Mouse (Mus musculus) CH12.LX (cell line): ENCODE measurements around the gene Cyp3a13. TPM values are rescaled to one million over a fixed set of nuclear protein-coding genes. Genes with fewer than 3 reads are reported as not detected.

Source experiments
- DNase-seq: peaks from one replicate; pipeline ENCODE4 v3.0.0-alpha.2; 2013; ENCODE audit errors: extremely low read depth
- H3K27ac ChIP-seq: 2 replicates; pipeline ENCODE4 v1.5.1; 2012; ENCODE audit warnings: low read depth, mild to moderate bottlenecking, control low read depth, moderate library complexity; ENCODE audit not compliant: insufficient read depth
- H3K27me3 ChIP-seq: replicated peaks from 2 replicates; pipeline ENCODE3; 2012; ENCODE audit warnings: inconsistent platforms
- H3K36me3 ChIP-seq, 2 experiments: replicated peaks in 1 of 2; 2 replicates each; pipeline versions ENCODE3 to v1.6.1; 2012; ENCODE audit warnings: inconsistent platforms in 1 of 2, low read length in 1 of 2, mild to moderate bottlenecking in 1 of 2, mixed read lengths in 1 of 2, moderate library complexity in 1 of 2; ENCODE audit not compliant: control insufficient read depth in 1 of 2, insufficient read depth in 1 of 2
- H3K4me1 ChIP-seq, 2 experiments: 2 replicates each; pipeline ENCODE4 v1.6.1; 2012; ENCODE audit warnings: inconsistent platforms in 1 of 2, moderate library complexity in 1 of 2; ENCODE audit not compliant: insufficient read depth in 2 of 2, control insufficient read depth in 1 of 2
- H3K4me2 ChIP-seq: 2 replicates; pipeline ENCODE4 v1.6.1; 2012; ENCODE audit warnings: low read depth, mild to moderate bottlenecking, control low read depth; ENCODE audit not compliant: poor library complexity, insufficient read depth, severe bottlenecking
- H3K4me3 ChIP-seq, 3 experiments: fragments of 150-350 bp in 1 of 3; sonication (generic) in 1 of 3; replicated peaks in 1 of 3; 2 replicates each; pipeline versions ENCODE3 to v1.5.1; 2011 to 2012; ENCODE audit warnings: low read depth in 2 of 3, low read length in 2 of 3, mild to moderate bottlenecking in 2 of 3, moderate library complexity in 2 of 3, control low read depth in 1 of 3, improper control_type of control experiment in 1 of 3, inconsistent platforms in 1 of 3, mixed read lengths in 1 of 3; ENCODE audit not compliant: poor library complexity in 1 of 3
- H3K79me2 ChIP-seq: replicated peaks from 2 replicates; pipeline ENCODE4 v1.6.1; 2012; ENCODE audit warnings: mild to moderate bottlenecking, moderate library complexity; ENCODE audit not compliant: control insufficient read depth, poor library complexity, insufficient read depth, severe bottlenecking; ENCODE audit errors: extremely low read depth
- H3K9ac ChIP-seq: 2 replicates; pipeline ENCODE4 v1.6.1; 2012; ENCODE audit warnings: low read depth, mild to moderate bottlenecking, control low read depth, moderate library complexity; ENCODE audit not compliant: insufficient read depth
- H3K9me3 ChIP-seq: replicated peaks from 2 replicates; pipeline ENCODE3; 2012; ENCODE audit warnings: low read length, inconsistent platforms, mixed read lengths
- BHLHE40 ChIP-seq: IDR thresholded peaks from 2 replicates; pipeline ENCODE4 v1.6.1; 2011; ENCODE audit warnings: mild to moderate bottlenecking, low read depth, low read length, improper control_type of control experiment
- CHD1 ChIP-seq: IDR thresholded peaks from 2 replicates; pipeline ENCODE4 v1.6.1; 2012; ENCODE audit warnings: low read depth, low read length, improper control_type of control experiment, inconsistent platforms
- CHD2 ChIP-seq: IDR thresholded peaks from 2 replicates; pipeline ENCODE4 v1.6.1; 2011; ENCODE audit warnings: low read length, improper control_type of control experiment
- CTCF ChIP-seq, 2 experiments: IDR thresholded peaks in 1 of 2; conservative IDR thresholded peaks in 1 of 2; 2 replicates each; pipeline ENCODE4 v1.5.1; 2011 to 2012; ENCODE audit warnings: low read depth in 2 of 2, low read length in 2 of 2, improper control_type of control experiment in 1 of 2, inconsistent platforms in 1 of 2, mild to moderate bottlenecking in 1 of 2, moderate library complexity in 1 of 2
- E2F4 ChIP-seq: IDR thresholded peaks from 2 replicates; pipeline ENCODE4 v1.6.1; 2011; ENCODE audit warnings: low read depth, low read length, improper control_type of control experiment; ENCODE audit not compliant: insufficient replicate concordance
- ELF1 ChIP-seq: IDR thresholded peaks from 2 replicates; pipeline ENCODE4 v1.6.1; 2014; ENCODE audit warnings: low read depth, mild to moderate bottlenecking, inconsistent platforms, low read length, improper control_type of control experiment
- EP300 ChIP-seq: IDR thresholded peaks from 2 replicates; pipeline ENCODE4 v1.6.1; 2011; ENCODE audit warnings: low read length, improper control_type of control experiment
- ETS1 ChIP-seq: conservative IDR thresholded peaks from 2 replicates; pipeline ENCODE4 v1.6.1; 2012; ENCODE audit warnings: low read depth, mild to moderate bottlenecking, inconsistent platforms, low read length, improper control_type of control experiment, moderate library complexity
- GABPA ChIP-seq: IDR thresholded peaks from 2 replicates; pipeline ENCODE4 v1.6.1; 2012; ENCODE audit warnings: low read depth, low read length, improper control_type of control experiment, inconsistent platforms; ENCODE audit not compliant: insufficient replicate concordance
- HCFC1 ChIP-seq: IDR thresholded peaks from 2 replicates; pipeline ENCODE4 v1.6.1; 2012; ENCODE audit warnings: low read depth, mild to moderate bottlenecking, inconsistent platforms, low read length, improper control_type of control experiment
- IRF4 ChIP-seq: IDR thresholded peaks from 2 replicates; pipeline ENCODE4 v1.6.1; 2014; ENCODE audit warnings: low read depth, mild to moderate bottlenecking, inconsistent platforms, low read length, improper control_type of control experiment
- JUN ChIP-seq: IDR thresholded peaks from 2 replicates; pipeline ENCODE4 v1.6.1; 2011; ENCODE audit warnings: low read depth, mild to moderate bottlenecking, low read length, improper control_type of control experiment, moderate library complexity; ENCODE audit not compliant: insufficient read depth
- JUND ChIP-seq: conservative IDR thresholded peaks from 2 replicates; pipeline ENCODE4 v1.6.1; 2011; ENCODE audit warnings: low read depth, low read length, improper control_type of control experiment
- MAFK ChIP-seq: IDR thresholded peaks from 2 replicates; pipeline ENCODE4 v1.6.1; 2011; ENCODE audit warnings: low read length, improper control_type of control experiment; ENCODE audit not compliant: insufficient replicate concordance
- MAX ChIP-seq: IDR thresholded peaks from 2 replicates; pipeline ENCODE4 v1.6.1; 2011; ENCODE audit warnings: low read length, improper control_type of control experiment
- MAZ ChIP-seq: IDR thresholded peaks from 2 replicates; pipeline ENCODE4 v1.6.1; 2012; ENCODE audit warnings: low read depth, mild to moderate bottlenecking, inconsistent platforms, low read length, improper control_type of control experiment, moderate library complexity
- MEF2A ChIP-seq: IDR thresholded peaks from 2 replicates; pipeline ENCODE4 v1.6.1; 2014; ENCODE audit warnings: low read depth, mild to moderate bottlenecking, inconsistent platforms, low read length, improper control_type of control experiment, borderline replicate concordance
- MXI1 ChIP-seq: IDR thresholded peaks from 2 replicates; pipeline ENCODE4 v1.6.1; 2011; ENCODE audit warnings: mild to moderate bottlenecking, low read depth, low read length, improper control_type of control experiment
- MYC ChIP-seq: IDR thresholded peaks from 2 replicates; pipeline ENCODE4 v1.6.1; 2011; ENCODE audit warnings: low read depth, mild to moderate bottlenecking, improper control_type of control experiment, low read length
- NELFE ChIP-seq: IDR thresholded peaks from 2 replicates; pipeline ENCODE4 v1.6.1; 2011; ENCODE audit warnings: low read depth, low read length, improper control_type of control experiment
- NRF1 ChIP-seq: IDR thresholded peaks from 2 replicates; pipeline ENCODE4 v1.6.1; 2014; ENCODE audit warnings: low read depth, mild to moderate bottlenecking, inconsistent platforms, low read length, improper control_type of control experiment, moderate library complexity
- PAX5 ChIP-seq: IDR thresholded peaks from 2 replicates; pipeline ENCODE4 v1.6.1; 2012; ENCODE audit warnings: low read length, inconsistent platforms, mixed read lengths
- POLR2A ChIP-seq: IDR thresholded peaks from 2 replicates; pipeline ENCODE4 v1.6.1; 2011; ENCODE audit warnings: low read depth, mild to moderate bottlenecking, improper control_type of control experiment, low read length
- RAD21 ChIP-seq: IDR thresholded peaks from 2 replicates; pipeline ENCODE4 v1.6.1; 2011; ENCODE audit warnings: low read depth, mild to moderate bottlenecking, low read length, improper control_type of control experiment, moderate library complexity
- SIN3A ChIP-seq: IDR thresholded peaks from 2 replicates; pipeline ENCODE4 v1.6.1; 2012; ENCODE audit warnings: low read length, improper control_type of control experiment, inconsistent platforms
- SMC3 ChIP-seq: IDR thresholded peaks from 2 replicates; pipeline ENCODE4 v1.6.1; 2011; ENCODE audit warnings: low read depth, low read length, improper control_type of control experiment
- TBP ChIP-seq: conservative IDR thresholded peaks from 2 replicates; pipeline ENCODE4 v1.6.1; 2011; ENCODE audit warnings: low read depth, low read length, improper control_type of control experiment
- TCF12 ChIP-seq: IDR thresholded peaks from 2 replicates; pipeline ENCODE4 v1.6.1; 2014; ENCODE audit warnings: low read depth, mild to moderate bottlenecking, inconsistent platforms, low read length, improper control_type of control experiment
- USF1 ChIP-seq: IDR thresholded peaks from 2 replicates; pipeline ENCODE4 v1.6.1; 2014; ENCODE audit warnings: low read depth, mild to moderate bottlenecking, inconsistent platforms, low read length, improper control_type of control experiment
- ZC3H11A ChIP-seq: IDR thresholded peaks from 2 replicates; pipeline ENCODE4 v1.6.1; 2012; ENCODE audit warnings: low read depth, mild to moderate bottlenecking, inconsistent platforms, low read length, improper control_type of control experiment
- dilution Hi-C: fragments of 300-500 bp; cut with MboI; formaldehyde crosslinking; loops from 2 replicates; pipeline ENCODE4 v1.14.3; 2020; ENCODE audit warnings: low sequenced_read_pairs; ENCODE audit not compliant: extremely low pct_unique_long_range_greater_than_20kb, extremely low pct_ligation_motif_present
- in situ Hi-C: fragments of 300-500 bp; cut with MboI; formaldehyde crosslinking; loops from 3 replicates; pipeline ENCODE4 v1.14.3; 2019; ENCODE audit warnings: low sequenced_read_pairs, low pct_ligation_motif_present, low pct_unique_long_range_greater_than_20kb, mixed read lengths
- polyA plus RNA-seq: library from polyadenylated mRNA; unstranded; fragments of >175 nt; gene quantifications from 2 replicates; pipeline ENCODE4 v1.2.1, GENCODE M21; 2012; ENCODE audit warnings: low read depth; ENCODE audit not compliant: insufficient read length
- total RNA-seq, 2 experiments: library from RNA; depleted of rRNA; stranded (reverse); fragments of 300-350 nt in 1 of 2; fragments of >200 nt in 1 of 2; gene quantifications; 2 replicates each; pipeline ENCODE4 v1.2.3; 2012 to 2014

Gene Cyp3a13
- total and polyA plus RNA-seq, 3 experiments = 0.16 TPM; not detected in 2

- H3K9me3 ChIP-seq = no peaks in the 10 kb centered on the region
- TF ChIP-seq CTCF (conservative IDR thresholded peaks at IDR 0.05 in 1 of 2, IDR thresholded peaks at IDR 0.05 in 1 of 2; ENCODE audit: low read depth in 2 of 2, low read length in 2 of 2) (peak in 1 of 2 experiments; percentile 87; a peak in 2 of 4 replicates), EP300 (no peak), E2F4 (no peak), GABPA (no peak), ZC3H11A (peak; percentile 24; the same call in 1 of the 2 replicates), SMC3 (peak; percentile 76), POLR2A (no peak), USF1 (no peak), MAZ (no peak), JUN (no peak), SIN3A (no peak), HCFC1 (no peak), RAD21 (peak; percentile 84)
- dilution Hi-C loops = no loop called here
- H3K4me2 ChIP-seq = no peak overlapping the region
- H3K27me3 ChIP-seq = no peaks in the 10 kb centered on the region
- in situ Hi-C loops = loop anchor here (10.0 kb wide), 1 partner anchor 156 kb away; no protein-coding TSS in a partner anchor
- H3K27ac ChIP-seq = no peak overlapping the region
- no peaks in the 10 kb centered on the region for H3K79me2 ChIP-seq
- no peak overlapping the region for H3K9ac ChIP-seq
- peak; percentile 32 for DNase-seq
- no peaks in the 10 kb centered on the region for H3K36me3 ChIP-seq
- H3K4me3 ChIP-seq = no peak overlapping the region
- H3K4me1 ChIP-seq = peaks cover 2 to 15% of the 10 kb centered on the region in 2 experiments; a peak in 2 of 4 replicates
Observed at GRCm38 (mm10) chr5:137951218-137951617, 29.8 kb upstream of the Cyp3a13 start.

- in situ Hi-C loops (no loop called here), dilution Hi-C loops (no loop called here)
- Histone ChIP-seq H3K4me2 (no peak overlapping the region), H3K9ac (no peak overlapping the region), H3K27ac (no peak overlapping the region), H3K79me2 (no peaks in the 10 kb centered on the region), H3K27me3 (peaks cover 2% of the 10 kb centered on the region), H3K9me3 (no peaks in the 10 kb centered on the region), H3K4me3 (no peak overlapping the region), H3K4me1 (peaks cover 2 to 15% of the 10 kb centered on the region in 2 experiments; a peak in 2 of 4 replicates), H3K36me3 (no peaks in the 10 kb centered on the region)
- peak; percentile 65 for DNase-seq
- peak; percentile 32; the same call in 1 of the 2 replicates for TF ChIP-seq MXI1
- TF ChIP-seq MAFK = no peak
- no peak for TF ChIP-seq NELFE
- no peak for TF ChIP-seq HCFC1
- TF ChIP-seq CHD2 = no peak
- TF ChIP-seq JUN = no peak
- TF ChIP-seq POLR2A = no peak
- peak; percentile 22; the same call in 1 of the 2 replicates for TF ChIP-seq TCF12
- TF ChIP-seq TBP = no peak
- TF ChIP-seq CTCF (conservative IDR thresholded peaks at IDR 0.05 in 1 of 2, IDR thresholded peaks at IDR 0.05 in 1 of 2; ENCODE audit: low read depth in 2 of 2, low read length in 2 of 2) = no peak
- 0 out of 2 replicates have a peak, but pooled peaks have one; percentile 25 for TF ChIP-seq MEF2A
- peak; percentile 52; the same call in 1 of the 2 replicates for TF ChIP-seq ETS1
- TF ChIP-seq EP300 = peak; percentile 53
- TF ChIP-seq MAX = peak; percentile 57; the same call in 1 of the 2 replicates
- TF ChIP-seq RAD21 = no peak
- no peak for TF ChIP-seq E2F4
- TF ChIP-seq GABPA = no peak
- TF ChIP-seq IRF4 = peak; percentile 63; the same call in 1 of the 2 replicates
- TF ChIP-seq BHLHE40 = 0 out of 2 replicates have a peak, but pooled peaks have one; percentile 15
- TF ChIP-seq NRF1 = no peak
- TF ChIP-seq CHD1 = no peak
- no peak for TF ChIP-seq JUND
- TF ChIP-seq ZC3H11A = no peak
- no peak for TF ChIP-seq MYC
- no peak for TF ChIP-seq SMC3
- TF ChIP-seq PAX5 = no peak
- TF ChIP-seq ELF1 = no peak
Observed at GRCm38 (mm10) chr5:137947303-137947702, 25.9 kb upstream of the Cyp3a13 start.
